Mouse (Mus musculus) urinary bladder, adult 18-20 months (tissue): ENCODE measurements around the gene Smarca4.
A peak's percentile ranks its signal among the peaks of the same experiment; 100 is the strongest.
"Not testable (repeated sequence)": the region's sequence is repeated elsewhere in the genome, so short reads cannot be mapped to it uniquely, and the experiment has no call there.

Experiments used
- DNase-seq, 2 experiments: peaks; one replicate each; pipeline ENCODE4 v3.0.0; 2022; ENCODE audit warnings: low spot score in 2 of 2, mixed read lengths in 2 of 2

The Smarca4 gene

GRCm38 (mm10) chr9:21653253-21653652 is 37.3 kb downstream of the Smarca4 start:
- DNase-seq, result no peak

DNA sequence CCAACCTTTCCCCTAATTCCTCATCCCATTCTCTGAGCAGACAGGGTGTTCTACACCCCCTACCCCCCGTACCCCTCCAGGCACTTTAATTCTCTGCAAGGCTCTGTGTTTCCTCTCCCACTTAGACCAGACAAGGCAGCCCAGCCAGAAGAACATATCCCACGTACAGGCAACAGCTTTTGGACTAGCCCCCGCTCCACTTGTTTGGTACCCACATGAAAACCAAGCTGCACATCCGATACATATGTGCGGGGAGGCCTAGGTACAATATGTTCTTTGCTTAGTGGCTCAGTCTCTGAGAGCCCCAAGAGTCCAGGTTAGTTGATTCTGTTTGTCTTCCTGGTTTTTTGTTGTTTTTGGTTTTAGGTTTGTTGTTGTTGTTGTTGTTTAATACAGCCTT is 46.1 kb downstream of the Smarca4 start:
- no peak for DNase-seq

DNA sequence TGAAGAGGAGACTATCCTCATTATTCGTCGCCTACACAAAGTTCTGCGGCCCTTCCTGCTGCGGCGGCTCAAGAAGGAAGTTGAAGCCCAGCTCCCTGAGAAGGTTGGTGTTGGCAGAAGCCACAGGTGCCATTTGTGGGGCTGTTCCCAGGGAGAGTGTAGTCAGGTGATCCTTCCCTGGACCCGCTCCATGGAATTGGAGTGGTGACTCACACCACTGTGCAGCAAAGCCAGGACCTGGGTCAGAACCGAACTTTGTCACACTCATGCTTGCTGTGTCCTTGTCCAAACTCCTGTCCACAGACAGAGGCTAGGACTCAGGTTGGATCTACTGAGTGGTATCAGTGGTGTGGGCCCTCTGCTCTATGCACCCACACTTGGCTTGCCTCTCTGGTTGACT is 53.0 kb downstream of the Smarca4 start:
- DNase-seq, result no peak

GRCm38 (mm10) chr9:21670354-21670753 is 54.4 kb downstream of the Smarca4 start:
- DNase-seq, result no peak

GRCm38 (mm10) chr9:21671753-21672152 is 55.8 kb downstream of the Smarca4 start:
- DNase-seq, result no peak

GRCm38 (mm10) chr9:21677706-21678105 is 61.7 kb downstream of the Smarca4 start:
- no peak for DNase-seq

- no peak for DNase-seq
Measured at GRCm38 (mm10) chr9:21680448-21680847, 64.5 kb downstream of the Smarca4 start.

DNA sequence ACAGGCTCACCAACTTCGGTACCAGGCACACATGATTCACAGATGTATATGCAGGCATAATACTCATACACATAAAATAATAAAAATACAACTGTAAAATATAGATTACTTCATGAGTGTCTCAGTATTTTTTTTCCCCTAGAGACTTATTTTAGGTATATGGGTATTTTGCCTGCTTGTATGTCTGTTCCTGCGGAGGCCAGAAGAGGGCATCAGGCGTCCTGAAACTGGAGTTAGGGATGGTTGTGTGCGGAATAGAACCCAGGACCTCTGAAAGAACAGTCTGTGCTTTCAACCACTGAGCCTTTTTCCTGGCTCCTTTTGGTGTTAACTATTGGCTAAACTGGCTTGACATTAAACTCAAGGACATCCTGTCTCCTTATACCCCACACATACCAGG is 66.9 kb downstream of the Smarca4 start:
- no peak for DNase-seq

DNA sequence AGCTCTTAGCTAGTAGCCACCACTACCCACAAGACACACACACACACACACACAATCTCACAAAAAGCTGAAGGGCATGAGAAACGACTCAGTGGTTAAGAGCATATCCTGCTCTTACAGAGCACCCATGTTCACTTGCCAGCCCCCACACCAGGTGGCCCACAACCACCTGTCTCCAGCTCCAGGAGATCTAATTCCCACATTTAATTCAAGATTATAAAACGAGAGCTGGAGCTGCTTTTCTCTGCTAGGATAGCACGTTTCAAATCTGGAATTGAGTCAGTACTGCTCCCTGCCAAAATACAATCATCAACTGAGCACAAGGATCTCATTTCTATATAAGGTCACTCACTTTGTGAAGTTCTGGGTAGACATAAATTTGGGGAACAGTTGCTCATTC is 67.9 kb downstream of the Smarca4 start:
- DNase-seq, result no peak

- DNase-seq, result no peak
Measured at GRCm38 (mm10) chr9:21688554-21688953, 72.6 kb downstream of the Smarca4 start.

GRCm38 (mm10) chr9:21690031-21690430 is 74.1 kb downstream of the Smarca4 start:
- DNase-seq, result no peak

- DNase-seq, result no peak
Measured at GRCm38 (mm10) chr9:21691862-21692261, 75.9 kb downstream of the Smarca4 start.

GRCm38 (mm10) chr9:21692491-21692890 is 76.5 kb downstream of the Smarca4 start:
- DNase-seq, result no peak

DNA sequence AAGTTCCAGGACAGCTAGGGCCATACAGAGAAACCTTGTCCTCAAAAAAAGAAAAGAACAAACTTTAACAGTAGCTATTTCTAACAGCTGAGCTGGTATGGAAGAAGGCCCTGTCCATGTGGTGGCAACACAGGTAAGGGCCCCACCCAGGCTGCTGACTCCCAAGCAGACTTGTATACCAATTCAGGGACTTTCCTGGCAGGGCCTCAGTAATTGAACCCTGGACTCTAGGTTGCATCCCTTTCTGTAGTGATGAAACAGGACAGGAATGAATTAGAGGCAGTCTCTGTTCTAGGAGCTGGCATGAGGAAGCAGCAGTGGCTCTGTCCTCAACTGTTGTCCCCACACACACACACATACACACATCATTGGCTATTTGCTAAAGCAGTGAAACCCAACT is 78.1 kb downstream of the Smarca4 start:
- no peak for DNase-seq

DNA sequence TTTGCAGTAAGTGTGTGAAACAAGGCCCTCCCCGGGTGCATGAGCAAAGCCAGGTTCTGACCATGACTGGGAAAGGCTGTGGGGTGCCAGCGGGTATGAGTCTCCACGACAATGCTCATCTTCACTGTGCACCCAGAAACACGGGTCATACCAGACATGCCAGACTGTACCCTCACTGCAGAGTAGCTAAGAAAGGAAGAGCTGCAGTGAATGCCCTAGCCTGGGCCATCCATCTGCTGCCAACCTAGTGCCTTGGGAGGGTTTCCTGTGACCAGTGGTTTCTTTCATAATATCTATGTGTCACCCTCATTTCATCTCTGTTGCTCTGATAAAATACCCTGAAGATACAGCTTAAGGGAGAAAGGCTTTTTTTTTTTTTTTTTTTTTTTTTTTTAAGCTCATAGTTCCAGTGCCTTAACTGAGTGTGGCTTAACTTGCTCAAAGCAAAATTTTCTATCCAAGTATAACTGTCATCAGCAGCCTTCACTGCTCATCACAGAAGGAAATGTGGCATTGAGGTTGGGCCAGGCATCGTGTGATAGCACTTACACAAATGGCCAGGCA is 79.3 kb downstream of the Smarca4 start:
- DNase-seq, result no peak

- no peak for DNase-seq
Measured at GRCm38 (mm10) chr9:21697121-21697520, 81.2 kb downstream of the Smarca4 start.

DNA sequence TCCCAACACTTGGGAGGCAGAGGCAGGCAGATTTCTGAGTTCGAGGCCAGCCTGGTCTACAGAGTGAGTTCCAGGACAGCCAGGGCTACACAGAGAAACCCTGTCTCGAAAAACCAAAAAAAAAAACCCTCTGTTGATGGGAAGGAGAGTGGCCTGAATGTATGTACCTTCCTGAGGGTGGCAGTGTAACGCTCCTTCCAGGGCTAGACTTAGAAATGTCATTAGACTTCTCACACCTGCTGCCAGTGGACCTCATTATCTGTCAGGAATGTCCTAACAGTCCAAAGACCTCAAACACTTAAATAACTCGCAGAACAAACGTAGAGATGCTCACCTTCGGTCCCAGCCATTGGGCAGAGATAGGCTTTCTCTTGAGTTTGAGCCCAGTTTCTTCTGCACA is 83.3 kb downstream of the Smarca4 start:
- not testable (repeated sequence) for DNase-seq

GRCm38 (mm10) chr9:21701091-21701490 is 85.1 kb downstream of the Smarca4 start:
- no peak for DNase-seq

GRCm38 (mm10) chr9:21703494-21703893 is 87.5 kb downstream of the Smarca4 start:
- no peak for DNase-seq

DNA sequence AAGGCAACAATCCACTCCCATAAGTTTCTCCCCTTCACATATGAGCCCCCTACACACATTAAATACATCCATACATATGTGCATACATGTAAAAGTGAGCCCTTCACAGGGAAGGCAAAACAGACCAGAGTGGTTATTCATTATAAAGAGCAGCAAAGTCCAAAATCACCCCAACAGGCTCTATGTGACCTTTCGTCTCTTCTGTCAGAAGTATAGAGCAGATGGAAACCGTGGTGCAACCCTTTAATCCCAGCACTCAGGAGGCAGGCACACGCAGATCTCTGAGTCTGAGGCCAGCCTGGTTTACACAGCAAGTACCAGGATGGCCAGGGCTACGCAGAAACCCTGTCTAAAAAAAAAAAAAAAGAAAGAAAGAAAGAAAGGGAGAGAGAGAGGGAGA is 90.1 kb downstream of the Smarca4 start:
- DNase-seq, result no peak

DNA sequence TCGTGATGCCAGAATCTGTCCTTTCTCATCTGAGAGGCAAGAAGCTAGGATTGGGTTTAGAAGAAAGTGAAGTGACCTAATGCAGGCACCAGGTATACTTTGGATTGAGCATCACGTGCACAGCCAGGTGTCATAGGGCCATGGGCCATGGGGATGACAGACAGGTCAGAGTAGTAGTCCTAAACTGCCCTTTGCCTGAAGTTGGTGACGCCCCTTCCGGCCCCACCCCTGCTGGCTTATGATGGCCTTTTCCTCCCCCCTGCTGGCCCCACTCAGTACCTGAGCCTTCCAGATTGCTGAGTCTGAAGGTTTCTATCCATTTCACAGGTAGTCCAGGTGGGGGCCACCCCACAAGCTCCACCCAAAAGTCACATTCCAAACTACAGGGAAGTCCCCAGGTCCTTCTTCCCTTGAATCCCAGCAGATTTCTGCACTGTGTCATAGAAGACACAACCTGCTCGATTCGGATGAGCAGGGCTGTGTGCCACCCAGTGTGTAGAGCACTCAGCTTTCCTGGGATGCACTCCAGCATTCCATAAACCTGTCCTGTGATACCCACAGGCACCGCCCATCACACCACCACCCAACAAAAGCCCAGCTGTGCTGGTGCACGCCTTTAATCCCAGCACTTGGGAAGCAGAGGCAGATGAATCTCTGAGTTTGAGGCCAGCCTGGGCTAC is 90.8 kb downstream of the Smarca4 start:
- DNase-seq, result no peak

- DNase-seq, result no peak
Measured at GRCm38 (mm10) chr9:21709340-21709739, 93.4 kb downstream of the Smarca4 start.

DNA sequence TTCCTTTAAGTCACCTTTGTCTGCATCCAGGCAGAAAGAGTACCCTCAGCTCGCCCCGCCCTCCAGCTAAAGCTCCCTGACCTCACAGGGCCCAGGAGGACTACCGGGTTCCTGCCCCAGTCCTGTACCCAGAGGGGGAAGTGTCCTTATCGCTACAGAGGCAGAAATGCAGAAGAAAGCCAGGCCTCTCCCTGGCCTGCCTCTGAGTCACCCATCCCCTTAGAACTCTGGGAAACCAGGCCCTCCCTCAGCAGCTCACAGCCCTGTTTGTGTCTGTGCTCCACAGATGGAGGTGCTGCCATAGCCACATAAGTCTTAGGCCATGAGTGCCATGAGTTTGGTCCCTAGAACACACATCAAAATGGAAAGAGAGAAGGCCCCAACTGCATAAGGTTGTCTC is 99.3 kb downstream of the Smarca4 start:
- DNase-seq, result peak; percentile 42 to 66

GRCm38 (mm10) chr9:21717015-21717414 is 101.0 kb downstream of the Smarca4 start:
- DNase-seq, result no peak
